Mouse (Mus musculus) megakaryocyte-erythroid progenitor cell, adult 5-6 weeks (primary cell): ENCODE results near the gene Crebzf. TPM values are rescaled to one million over a fixed set of nuclear protein-coding genes. Genes with fewer than 3 reads are reported as not detected.

Source experiments
- ATAC-seq: replicated peaks from 2 replicates; pipeline ENCODE4 v1.8.0; 2016; ENCODE audit warnings: mild to moderate bottlenecking, inconsistent platforms; ENCODE audit not compliant: severe bottlenecking, poor library complexity, low FRiP score, low TSS enrichment
- total RNA-seq, 2 experiments: library from RNA; stranded (forward) in 1 of 2; stranded (reverse) in 1 of 2; fragments of 200-1000, 215-1000 nt in 1 of 2; fragments of >200 nt in 1 of 2; fragmentation: Nextera tagmentation in 1 of 2; gene quantifications; 2 replicates each; pipeline ENCODE4 v1.2.3; 2014 to 2017

Crebzf gene
- total RNA-seq, 2 experiments from 2014 or later = 56.5 to 128 TPM

- peak; percentile 99 for ATAC-seq
Measured at GRCm38 (mm10) chr7:90475793-90476312, 33.3 kb downstream of the Crebzf start, which contains the start of gene Tmem126b. TSS of gene Tmem126b (minus strand) at chr7:90476001.

- ATAC-seq = peak; percentile 3; the same call in 1 of the 2 replicates
Measured at GRCm38 (mm10) chr7:90476313-90477245, 34.0 kb downstream of the Crebzf start, which contains the start of gene Dlg2. TSS of gene Dlg2 (plus strand) at chr7:90476672.

- ATAC-seq = no peak
Measured at GRCm38 (mm10) chr7:90482607-90483006, 40.1 kb downstream of the Crebzf start.

Other genes with a start within 250 kb of the Crebzf start
- not detected in 2 replicates for gene Ccdc83, start 177.0 kb upstream of the Crebzf start, total RNA-seq (2014; fragmentation: Nextera tagmentation)
- not detected in 2 replicates for gene Ccdc83, start 177.0 kb upstream of the Crebzf start, total RNA-seq (2017)
- 1.5 TPM in 1 of 2 replicates, not detected in the other for gene Sytl2, start 140.5 kb upstream of the Crebzf start, total RNA-seq (2014; fragmentation: Nextera tagmentation)
- 0.57 and 1.2 TPM in 2 replicates for gene Sytl2, start 140.5 kb upstream of the Crebzf start, total RNA-seq (2017)
- 0.22 TPM in 1 of 2 replicates, not detected in the other for gene Ccdc89, start 16.2 kb upstream of the Crebzf start, total RNA-seq (2014; fragmentation: Nextera tagmentation)
- gene Ccdc89, start 16.2 kb upstream of the Crebzf start, total RNA-seq (2017) = not detected in 2 replicates
- 32.5 and 39.8 TPM in 2 replicates for gene Tmem126a, start 14.5 kb downstream of the Crebzf start, total RNA-seq (2014; fragmentation: Nextera tagmentation)
- gene Tmem126a, start 14.5 kb downstream of the Crebzf start, total RNA-seq (2017) = 15.6 and 33.1 TPM in 2 replicates
- 7.9 and 10.9 TPM in 2 replicates for gene Tmem126b, start 33.3 kb downstream of the Crebzf start, total RNA-seq (2014; fragmentation: Nextera tagmentation)
- 7.8 and 15.4 TPM in 2 replicates for gene Tmem126b, start 33.3 kb downstream of the Crebzf start, total RNA-seq (2017)
- gene Dlg2, start 33.9 kb downstream of the Crebzf start, total RNA-seq (2014; fragmentation: Nextera tagmentation) = 0.10 and 2.1 TPM in 2 replicates
- gene Dlg2, start 33.9 kb downstream of the Crebzf start, total RNA-seq (2017) = 0.33 and 2.3 TPM in 2 replicates